Mouse (Mus musculus) naive thymus-derived CD4-positive, alpha-beta T cell, adult 5 months (primary cell): ENCODE measurements around the gene Vmn2r103. TPM values are rescaled to one million over a fixed set of nuclear protein-coding genes. Genes with fewer than 3 reads are reported as not detected.

Experiments
- polyA plus RNA-seq: library from polyadenylated mRNA; unstranded; fragments of 100-300 nt; shearing (Covaris generic); gene quantifications from one replicate; pipeline ENCODE4 v1.2.1, GENCODE M21; 2017

Vmn2r103 gene
- not detected for polyA plus RNA-seq

DNA sequence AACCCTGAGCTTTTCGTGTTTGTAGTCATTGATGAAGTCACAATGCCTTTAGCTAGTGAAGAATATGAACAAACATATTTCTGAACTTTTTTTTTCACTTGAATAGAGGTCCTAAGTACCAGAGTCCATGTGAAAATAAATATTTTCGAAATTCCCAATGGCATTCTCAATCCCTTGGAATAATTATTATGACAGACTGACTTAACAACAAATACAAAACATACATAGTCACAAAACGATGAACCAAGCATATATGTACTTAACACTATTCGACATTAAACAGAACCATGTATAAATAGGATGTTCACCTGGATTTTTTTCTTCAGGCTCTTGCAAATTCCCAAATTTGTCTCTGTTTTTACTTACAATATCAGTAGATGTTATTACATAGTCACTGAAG lies at the start of gene Vmn2r103:
Gene Vmn2r103, plus strand, starts transcription at position 301 of the 400 bp plus-strand sequence.

Other genes starting within 250 kb of the Vmn2r103 start
- not detected for gene Vmn2r101, start 196.1 kb upstream of the Vmn2r103 start, polyA plus RNA-seq
- gene Vmn2r102, start 113.0 kb upstream of the Vmn2r103 start, polyA plus RNA-seq: 0.02 TPM